Mouse (Mus musculus) forebrain, embryonic 10.5 days (tissue): ENCODE measurements around the gene Ice2. TPM values are rescaled to one million over a fixed set of nuclear protein-coding genes. Genes with fewer than 3 reads are reported as not detected.
A peak's percentile ranks its signal among the peaks of the same experiment; 100 is the strongest.

Experiments used
- DNase-seq: peaks from one replicate; pipeline ENCODE4 v3.0.0-alpha.2; 2017; ENCODE audit warnings: low spot score; ENCODE audit errors: extremely low spot score
- H3K27ac ChIP-seq: fragments of 300-500 bp; sonication (generic); 2 replicates; pipeline ENCODE4 v1.5.1; 2016; ENCODE audit warnings: mild to moderate bottlenecking
- H3K27me3 ChIP-seq: fragments of 300-500 bp; sonication (generic); 2 replicates; pipeline ENCODE4 v1.6.1; 2016; ENCODE audit warnings: mild to moderate bottlenecking; ENCODE audit not compliant: poor library complexity, severe bottlenecking
- H3K36me3 ChIP-seq: fragments of 300-500 bp; sonication (generic); replicated peaks from 2 replicates; pipeline ENCODE4 v1.6.1; 2016; ENCODE audit warnings: mild to moderate bottlenecking, moderate library complexity
- H3K4me1 ChIP-seq: fragments of 300-500 bp; sonication (generic); 2 replicates; pipeline ENCODE4 v1.6.1; 2016
- H3K4me3 ChIP-seq: fragments of 300-500 bp; sonication (generic); 2 replicates; pipeline ENCODE4 v1.5.1; 2016; ENCODE audit warnings: mild to moderate bottlenecking, moderate library complexity
- H3K9me3 ChIP-seq: fragments of 300-500 bp; sonication (generic); 2 replicates; pipeline ENCODE4 v1.6.1; 2016; ENCODE audit warnings: mild to moderate bottlenecking, moderate library complexity
- WGBS: fragments of 180-500 bp; shearing (Covaris S2); methylation state at CpG from one replicate; pipeline ENCODE4 v1.1.7; 2016; 5-methylcytosine and 5-hydroxymethylcytosine counted together
- polyA plus RNA-seq: library from polyadenylated mRNA; unstranded; fragments of >200 nt; fragmentation: Nextera tagmentation; extraction: Ambion mirVana; gene quantifications from 2 replicates; pipeline ENCODE4 v1.2.1, GENCODE M21; 2016

Ice2 gene
- 21.1 and 22.0 TPM in 2 replicates for polyA plus RNA-seq

DNA sequence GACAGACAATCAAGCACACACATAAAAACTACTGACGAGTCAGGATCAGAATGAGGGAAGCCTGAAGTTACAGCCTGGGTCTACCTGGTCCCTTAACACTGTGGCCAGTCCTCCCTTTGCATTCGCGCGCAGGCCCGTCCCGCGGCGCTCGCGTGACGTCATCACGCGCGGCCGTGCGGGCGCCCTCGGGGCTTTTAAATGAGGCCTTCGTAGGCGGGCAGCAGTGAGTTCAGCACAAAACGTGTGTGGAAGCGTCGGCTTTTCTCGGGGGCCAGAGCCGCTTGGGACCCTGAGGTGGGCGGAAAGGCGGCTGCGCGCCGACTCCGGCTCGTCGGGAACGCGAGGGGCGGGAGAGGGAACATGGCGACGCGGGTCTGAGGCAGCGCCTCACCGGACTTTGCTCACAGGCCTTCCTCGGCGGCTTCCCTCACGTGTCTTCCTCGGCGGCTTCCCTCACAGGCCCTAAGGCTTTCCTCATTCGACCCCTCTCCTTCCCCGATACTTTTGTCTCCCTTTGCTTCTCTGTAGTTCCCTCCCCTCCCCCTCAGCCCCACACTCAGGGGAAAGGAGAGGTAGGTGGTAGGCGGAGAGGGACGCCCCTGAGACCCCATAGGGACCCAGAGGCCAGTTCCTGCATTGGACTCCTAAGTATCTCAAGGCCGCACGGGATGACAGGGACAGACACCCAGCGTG is at the start of gene Ice2:
Gene Ice2, plus strand, starts transcription at position 147 of the 693 bp plus-strand sequence.
- no peaks in the 10 kb centered on the region for H3K9me3 ChIP-seq
- peak within 1 kb of the TSS; percentile 86 for H3K4me3 ChIP-seq
- H3K4me1 ChIP-seq = peaks cover 18% of the 10 kb centered on the region
- under 1% methylated on average over 52 of the region's 53 CpGs for WGBS
- no peaks in the 10 kb centered on the region for H3K27me3 ChIP-seq
- peak within 1 kb of the TSS; percentile 99 for H3K27ac ChIP-seq
- H3K36me3 ChIP-seq = 0 out of 2 replicates have a peak, but pooled peaks cover 2% of the 10 kb centered on the region
- DNase-seq = peak; percentile 80

DNA sequence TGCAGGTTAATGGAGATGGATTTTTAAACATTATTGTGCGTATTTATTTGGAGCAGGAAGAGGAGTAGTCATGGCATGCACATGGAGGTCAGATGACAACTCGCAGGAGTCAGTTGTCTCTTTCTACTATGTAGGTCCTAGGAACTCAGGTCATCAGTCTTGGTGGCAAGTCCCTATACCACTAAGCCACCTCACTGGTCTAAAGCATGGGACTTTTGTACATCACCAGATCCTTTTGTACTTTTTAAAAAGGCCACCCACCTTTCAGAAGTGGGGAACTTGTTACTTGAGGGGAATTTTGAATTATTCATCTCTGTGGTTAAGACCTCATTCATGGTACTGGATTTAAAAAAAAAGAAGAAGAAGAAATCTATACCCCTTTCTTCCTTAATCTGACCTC is 48.2 kb upstream of the Ice2 start:
- H3K4me1 ChIP-seq = peaks cover 13% of the 10 kb centered on the region
- DNase-seq = no peak
- H3K4me3 ChIP-seq = no peak overlapping the region
- no peaks in the 10 kb centered on the region for H3K9me3 ChIP-seq
- no peaks in the 10 kb centered on the region for H3K27me3 ChIP-seq
- H3K27ac ChIP-seq = no peak overlapping the region
- WGBS = 91% methylated on average over 2 of the region's 2 CpGs
- no peaks in the 10 kb centered on the region for H3K36me3 ChIP-seq

DNA sequence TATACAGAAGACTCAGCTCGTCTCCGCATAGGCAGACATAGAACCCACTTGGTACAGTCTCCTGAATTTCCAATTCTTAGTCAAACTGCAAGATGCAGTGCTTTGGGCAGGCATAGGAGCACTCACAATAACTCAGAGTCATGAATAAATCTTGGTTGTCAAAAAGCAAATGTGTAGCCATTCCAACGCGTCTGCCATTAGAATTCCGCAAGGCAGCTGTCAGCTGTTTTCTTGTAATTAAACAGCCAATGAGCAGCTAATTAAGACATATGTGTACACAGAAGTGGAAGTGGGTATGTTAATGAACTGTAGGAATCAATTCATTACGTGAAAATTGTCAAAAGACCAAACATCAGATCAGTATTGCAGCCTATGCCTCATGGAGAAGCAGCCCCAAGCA is 43.5 kb upstream of the Ice2 start:
- Histone ChIP-seq H3K9me3 (no peaks in the 10 kb centered on the region), H3K27me3 (no peaks in the 10 kb centered on the region), H3K4me3 (no peak overlapping the region), H3K27ac (no peak overlapping the region), H3K4me1 (peaks cover 12% of the 10 kb centered on the region), H3K36me3 (no peaks in the 10 kb centered on the region)
- 93% methylated on average over 6 of the region's 6 CpGs for WGBS
- DNase-seq = no peak

DNA sequence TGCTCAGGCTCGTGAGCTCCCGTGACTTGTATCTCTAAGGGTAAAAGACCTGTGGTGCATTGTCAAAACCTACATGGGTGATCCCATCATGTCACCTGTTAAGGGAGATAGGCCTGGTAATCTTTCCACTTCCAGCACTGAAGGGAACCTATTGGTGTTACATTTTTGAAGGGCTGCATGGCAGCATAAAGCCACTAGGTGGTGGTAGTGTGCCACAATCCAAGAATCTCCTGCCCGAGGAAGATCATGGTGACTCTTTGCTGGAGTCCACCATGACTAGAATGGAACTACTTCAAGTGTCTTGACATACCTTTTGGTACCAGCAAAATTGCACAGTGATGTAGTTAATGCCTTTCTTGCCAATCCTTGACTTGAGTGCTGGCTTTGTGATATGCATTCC is 39.9 kb upstream of the Ice2 start:
- H3K27me3 ChIP-seq = no peaks in the 10 kb centered on the region
- 32% methylated on average over 3 of the region's 3 CpGs for WGBS
- H3K4me1 ChIP-seq = peaks cover 13% of the 10 kb centered on the region
- peak; percentile 58 for DNase-seq
- no peaks in the 10 kb centered on the region for H3K36me3 ChIP-seq
- H3K4me3 ChIP-seq = no peak overlapping the region
- H3K27ac ChIP-seq = no peak overlapping the region
- H3K9me3 ChIP-seq = no peaks in the 10 kb centered on the region

DNA sequence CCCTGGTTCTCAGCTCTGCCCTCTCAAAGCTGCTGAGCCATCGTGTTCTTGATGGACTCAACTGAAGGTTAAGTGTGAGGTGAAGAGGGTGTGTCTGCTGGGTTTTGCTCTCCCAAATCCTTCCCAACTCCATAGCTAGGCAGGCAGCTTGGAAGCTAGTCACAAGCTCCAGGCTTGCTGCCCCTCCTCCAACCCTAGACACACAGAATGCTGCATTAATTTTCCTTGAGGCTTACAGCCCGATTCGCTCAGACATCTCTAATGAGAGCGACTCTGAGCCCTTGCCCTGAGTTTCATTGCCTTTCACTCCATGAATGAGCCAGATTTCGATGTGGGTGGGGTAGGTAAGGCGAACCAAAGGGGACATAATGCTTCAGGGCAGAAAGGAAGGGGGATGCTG is 38.9 kb upstream of the Ice2 start:
- peak overlapping the region; percentile 37; the same call in 1 of the 2 replicates for H3K27ac ChIP-seq
- no peaks in the 10 kb centered on the region for H3K9me3 ChIP-seq
- no peaks in the 10 kb centered on the region for H3K36me3 ChIP-seq
- DNase-seq = no peak
- H3K27me3 ChIP-seq = no peaks in the 10 kb centered on the region
- 74% methylated on average over 6 of the region's 6 CpGs for WGBS
- peaks cover 15% of the 10 kb centered on the region for H3K4me1 ChIP-seq
- H3K4me3 ChIP-seq = no peak overlapping the region

DNA sequence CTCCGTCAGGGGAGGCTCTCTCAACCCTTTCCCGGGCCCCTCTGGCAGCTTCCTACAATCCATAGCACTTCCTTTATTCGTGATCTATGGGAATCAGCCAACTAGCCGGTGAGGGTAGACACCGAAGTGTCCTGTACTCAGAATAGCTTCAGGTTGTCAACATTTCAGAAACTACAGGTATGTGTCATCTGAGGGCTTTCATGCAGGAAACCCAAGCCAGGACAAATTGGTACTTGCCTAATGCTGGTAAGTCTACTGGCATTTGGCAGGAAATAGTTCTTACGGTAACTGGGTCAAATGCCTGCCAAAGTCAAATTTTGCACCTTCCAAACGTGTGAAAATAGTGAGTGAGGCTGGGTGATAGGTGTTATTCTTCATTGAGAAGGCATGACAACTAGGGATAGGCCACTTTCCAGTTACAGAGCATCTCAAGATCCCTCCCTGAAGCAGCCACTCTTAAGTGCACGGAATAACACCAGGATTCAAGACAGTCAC is 35.7 kb upstream of the Ice2 start:
- peaks cover 24% of the 10 kb centered on the region for H3K4me1 ChIP-seq
- H3K36me3 ChIP-seq = peaks cover 5% of the 10 kb centered on the region; the same call in 1 of the 2 replicates
- H3K27ac ChIP-seq = no peak overlapping the region
- 88% methylated on average over 8 of the region's 8 CpGs for WGBS
- H3K4me3 ChIP-seq = no peak overlapping the region
- DNase-seq = no peak
- H3K27me3 ChIP-seq = no peaks in the 10 kb centered on the region
- no peaks in the 10 kb centered on the region for H3K9me3 ChIP-seq

DNA sequence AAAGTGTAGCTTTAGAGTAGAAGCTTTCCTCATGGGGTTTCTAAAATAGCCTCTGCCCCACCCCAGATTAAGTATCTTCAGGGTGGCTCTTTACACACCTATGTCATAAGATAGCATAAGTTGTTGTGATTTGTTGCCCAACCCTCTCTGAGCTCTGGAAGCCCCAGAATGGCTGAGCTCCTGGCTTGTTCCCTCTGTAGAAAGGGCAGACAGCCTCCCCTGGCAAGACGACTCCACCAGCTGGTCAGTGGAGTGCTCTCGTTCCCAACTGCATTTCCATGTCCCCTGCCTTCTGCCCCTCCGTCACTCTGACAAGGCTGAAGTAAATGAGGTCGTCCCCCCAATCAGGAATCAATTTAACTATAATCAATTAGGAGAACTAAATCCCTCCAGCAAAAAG is 34.9 kb upstream of the Ice2 start:
- no peaks in the 10 kb centered on the region for H3K9me3 ChIP-seq
- 42% methylated on average over 4 of the region's 4 CpGs for WGBS
- peaks cover 24% of the 10 kb centered on the region for H3K4me1 ChIP-seq
- H3K4me3 ChIP-seq = no peak overlapping the region
- no peak overlapping the region for H3K27ac ChIP-seq
- H3K27me3 ChIP-seq = no peaks in the 10 kb centered on the region
- H3K36me3 ChIP-seq = peaks cover 5% of the 10 kb centered on the region; the same call in 1 of the 2 replicates
- DNase-seq = no peak

DNA sequence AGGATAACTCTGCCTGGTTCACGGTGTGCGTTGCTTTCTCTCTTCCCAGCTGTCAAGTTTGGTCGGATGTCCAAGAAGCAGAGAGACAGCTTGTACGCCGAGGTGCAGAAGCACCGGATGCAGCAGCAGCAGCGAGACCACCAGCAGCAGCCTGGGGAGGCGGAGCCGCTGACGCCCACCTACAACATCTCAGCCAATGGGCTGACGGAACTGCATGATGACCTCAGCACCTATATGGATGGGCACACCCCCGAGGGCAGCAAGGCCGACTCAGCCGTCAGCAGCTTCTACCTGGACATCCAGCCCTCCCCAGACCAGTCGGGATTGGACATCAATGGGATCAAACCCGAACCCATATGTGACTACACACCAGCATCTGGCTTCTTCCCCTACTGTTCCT is 33.6 kb upstream of the Ice2 start:
- Histone ChIP-seq H3K4me1 (peaks cover 13% of the 10 kb centered on the region), H3K4me3 (peak overlapping the region; percentile 27; the same call in 1 of the 2 replicates), H3K36me3 (peaks cover 5% of the 10 kb centered on the region; the same call in 1 of the 2 replicates), H3K27me3 (no peaks in the 10 kb centered on the region), H3K27ac (no peak overlapping the region), H3K9me3 (no peaks in the 10 kb centered on the region)
- DNase-seq = no peak
- 42% methylated on average over 16 of the region's 16 CpGs for WGBS

DNA sequence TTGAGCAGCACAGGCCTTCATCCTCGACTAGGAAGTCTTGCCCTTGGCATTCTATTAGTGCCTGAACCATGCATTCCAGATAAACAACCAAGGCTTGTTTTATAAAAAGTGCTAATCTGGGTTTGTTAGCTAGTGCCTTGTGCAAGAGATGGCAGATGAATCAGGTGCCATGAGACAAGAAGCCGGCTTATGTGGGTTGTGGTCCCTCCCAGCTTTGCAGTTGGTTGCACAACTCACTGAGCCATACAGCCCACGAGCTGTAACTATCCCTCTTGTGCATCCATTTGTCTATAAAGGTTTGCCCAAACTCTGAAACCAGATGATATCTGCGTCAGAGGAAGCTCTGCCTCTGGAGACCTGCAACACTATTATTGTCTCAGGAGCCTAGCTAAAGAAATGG is 30.7 kb upstream of the Ice2 start:
- peaks cover 9% of the 10 kb centered on the region; the same call in 1 of the 2 replicates for H3K36me3 ChIP-seq
- WGBS = 81% methylated on average over 4 of the region's 4 CpGs

DNA sequence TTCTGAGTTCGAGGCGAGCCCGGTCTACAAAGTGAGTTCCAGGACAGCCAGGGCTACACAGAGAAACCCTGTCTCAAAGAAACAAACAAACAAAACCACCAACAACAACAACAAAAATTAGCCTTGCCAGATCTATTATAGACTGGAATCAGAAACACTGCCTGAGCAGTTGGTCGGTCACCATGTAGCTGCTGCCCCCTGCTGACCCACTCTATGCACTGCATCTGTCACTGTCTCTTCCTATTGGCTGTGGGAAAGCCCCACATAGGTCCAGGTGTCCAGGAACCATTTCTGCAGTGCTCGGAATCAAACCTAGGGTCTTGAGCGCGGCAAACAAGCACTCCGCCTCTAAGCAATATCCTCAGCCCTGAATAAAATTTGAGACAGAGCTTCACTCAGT is 29.6 kb upstream of the Ice2 start:
- Histone ChIP-seq H3K27me3 (no peaks in the 10 kb centered on the region), H3K9me3 (no peaks in the 10 kb centered on the region), H3K27ac (no peak overlapping the region), H3K4me3 (no peak overlapping the region), H3K36me3 (peaks cover 12% of the 10 kb centered on the region), H3K4me1 (peaks cover 10% of the 10 kb centered on the region)
- peak; percentile 57 for DNase-seq
- 72% methylated on average over 8 of the region's 8 CpGs for WGBS

More for the DNA sequence above, 30.7 kb upstream of the Ice2 start:
- Histone ChIP-seq H3K9me3 (no peaks in the 10 kb centered on the region), H3K4me1 (peaks cover 10% of the 10 kb centered on the region), H3K4me3 (no peak overlapping the region), H3K27ac (no peak overlapping the region), H3K27me3 (no peaks in the 10 kb centered on the region)
- DNase-seq = no peak

DNA sequence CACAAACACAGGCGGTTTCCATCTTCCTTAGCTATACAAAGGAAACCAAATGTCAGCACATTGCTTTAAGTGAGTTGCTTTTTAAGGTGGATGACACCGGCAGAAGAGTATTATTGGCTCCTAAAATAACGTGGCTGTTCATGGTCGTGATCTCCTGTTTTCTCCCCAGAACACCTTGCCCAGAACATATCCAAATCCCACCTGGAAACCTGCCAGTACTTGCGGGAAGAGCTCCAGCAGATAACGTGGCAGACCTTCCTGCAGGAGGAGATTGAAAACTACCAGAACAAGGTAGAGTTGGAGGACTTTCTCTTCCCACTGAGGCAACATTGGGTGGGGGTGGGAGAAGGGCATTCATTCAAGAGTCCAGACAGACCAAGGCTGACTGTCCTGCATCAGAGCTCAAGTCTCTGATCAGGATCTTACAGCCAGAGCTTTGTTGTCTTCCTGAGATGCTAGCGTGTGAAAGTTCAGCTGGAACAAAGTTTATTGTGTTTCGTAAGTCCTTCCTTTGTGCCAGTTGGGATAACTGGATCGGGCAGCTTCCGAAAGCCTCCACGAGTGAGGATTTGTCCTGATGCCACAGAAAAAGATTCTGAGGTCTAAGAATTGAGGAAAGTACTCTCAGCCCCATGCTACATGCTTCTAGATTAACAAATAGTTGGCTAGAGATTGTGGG is 26.5 kb upstream of the Ice2 start:
- H3K36me3 ChIP-seq = peaks cover 25% of the 10 kb centered on the region; the same call in 1 of the 2 replicates
- 84% methylated on average over 11 of the region's 11 CpGs for WGBS
- no peak overlapping the region for H3K4me3 ChIP-seq
- no peaks in the 10 kb centered on the region for H3K27me3 ChIP-seq
- no peak for DNase-seq
- no peaks in the 10 kb centered on the region for H3K9me3 ChIP-seq
- H3K27ac ChIP-seq = no peak overlapping the region
- H3K4me1 ChIP-seq = 0 out of 2 replicates have a peak, but pooled peaks cover 2% of the 10 kb centered on the region

DNA sequence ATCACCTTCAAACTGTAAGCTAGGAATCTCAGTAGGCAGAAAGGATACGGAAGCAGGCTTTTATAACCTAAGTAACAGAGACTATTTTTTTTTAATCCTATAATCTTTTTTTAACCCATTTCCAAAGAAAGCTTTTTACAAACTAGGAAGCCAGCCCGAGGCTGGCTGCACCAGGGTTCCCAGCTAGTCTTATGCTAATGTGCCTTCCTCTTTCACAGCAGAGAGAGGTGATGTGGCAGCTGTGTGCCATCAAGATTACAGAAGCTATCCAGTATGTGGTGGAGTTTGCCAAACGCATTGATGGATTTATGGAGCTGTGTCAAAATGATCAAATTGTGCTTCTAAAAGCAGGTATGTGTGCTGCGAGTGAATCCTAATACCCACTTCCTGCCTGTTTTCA is 24.8 kb upstream of the Ice2 start:
- H3K4me1 ChIP-seq = no peaks in the 10 kb centered on the region
- WGBS = 44% methylated on average over 4 of the region's 4 CpGs
- H3K9me3 ChIP-seq = no peaks in the 10 kb centered on the region
- H3K27me3 ChIP-seq = no peaks in the 10 kb centered on the region
- peaks cover 40% of the 10 kb centered on the region for H3K36me3 ChIP-seq
- no peak for DNase-seq
- no peak overlapping the region for H3K27ac ChIP-seq
- H3K4me3 ChIP-seq = no peak overlapping the region
